Mouse (Mus musculus): ENCODE data around the gene Gm765.

GRCm38 (mm10) chr6:98262961-98263360, 79.6 kb downstream of the Gm765 start:
- TF ChIP-seq EP300 (IDR thresholded peaks at IDR 0.05; ENCODE audit: insufficient read depth, low read depth, low read length) (no peak), POLR2A (IDR thresholded peaks at IDR 0.05; ENCODE audit: insufficient read depth, low read depth, low read length) (no peak)

All from heart, adult 2 months (tissue).